Mouse (Mus musculus): ENCODE measurements around the gene Wdr25.
"Not testable (repeated sequence)": the region's sequence is repeated elsewhere in the genome, so short reads cannot be mapped to it uniquely, and the experiment has no call there.

Wdr25 gene

DNA sequence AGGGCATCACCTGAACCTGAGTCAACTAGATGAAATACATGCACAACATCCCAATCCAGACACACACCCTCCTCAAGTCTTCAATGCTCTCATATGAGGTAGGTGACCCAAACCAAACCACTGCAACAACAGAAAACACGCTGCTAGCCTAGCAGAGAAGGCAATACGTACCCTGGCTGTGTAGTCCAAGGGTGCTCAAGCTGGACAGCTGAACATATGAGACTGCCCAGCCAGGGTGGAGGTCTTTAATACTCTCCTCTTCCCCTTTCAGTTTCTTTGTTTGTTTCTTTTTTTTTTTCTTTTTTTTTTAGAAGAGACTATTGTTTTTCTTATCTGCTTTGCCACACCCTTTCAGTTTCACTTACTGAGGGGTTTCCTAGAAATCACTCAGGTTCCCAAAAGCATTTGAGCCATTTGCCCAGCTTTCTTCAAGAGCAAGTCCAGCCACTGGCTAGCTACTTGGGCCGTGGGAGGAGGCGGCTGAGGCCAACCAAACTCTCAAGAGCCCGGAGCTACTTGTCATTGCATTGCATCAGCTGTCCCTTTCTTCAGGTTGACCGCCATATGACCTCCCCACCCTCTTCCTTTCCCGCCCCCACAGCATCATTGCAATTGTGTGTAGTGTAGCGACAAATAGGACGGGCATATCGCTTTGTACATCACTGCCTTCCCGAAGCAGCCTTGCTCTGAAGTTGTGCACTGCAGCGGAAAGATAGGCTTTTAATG, at the start of gene Wdr25:
TSS of gene Wdr25 (plus strand) at position 643 of the 726 bp plus-strand sequence.
- DNase-seq (ENCODE audit: low read depth, low spot score): no peak

GRCm38 (mm10) chr12:108848033-108848432, 45.4 kb upstream of the Wdr25 start:
- not testable (repeated sequence) for DNase-seq (ENCODE audit: low read depth, low spot score)

DNA sequence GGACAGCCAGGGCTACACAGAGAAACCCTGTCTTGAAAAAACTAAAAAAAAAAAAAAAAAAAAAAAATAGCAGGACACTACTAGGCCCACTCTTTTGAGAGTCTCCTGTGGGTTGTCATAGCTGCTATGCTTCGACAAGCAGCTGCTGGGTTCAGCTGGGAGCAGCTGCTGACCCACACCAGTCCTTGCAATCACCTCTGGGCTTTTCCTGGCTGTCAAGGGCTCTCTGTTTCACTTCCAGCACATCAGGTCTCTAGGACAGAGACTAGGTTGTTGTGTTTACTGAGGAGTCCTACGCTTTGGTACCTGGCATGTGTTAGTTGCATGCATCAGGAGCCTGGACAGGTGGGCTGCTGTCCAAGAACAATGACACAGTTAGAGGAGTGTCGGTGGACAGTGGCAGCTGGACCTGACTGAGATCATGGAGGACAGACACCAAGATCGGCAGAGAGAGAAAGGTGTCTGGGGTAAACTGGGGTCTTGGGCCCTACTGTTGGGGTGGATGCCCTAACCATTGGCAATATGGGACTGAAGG, 43.9 kb upstream of the Wdr25 start:
- no peak for DNase-seq (ENCODE audit: low read depth, low spot score)

DNA sequence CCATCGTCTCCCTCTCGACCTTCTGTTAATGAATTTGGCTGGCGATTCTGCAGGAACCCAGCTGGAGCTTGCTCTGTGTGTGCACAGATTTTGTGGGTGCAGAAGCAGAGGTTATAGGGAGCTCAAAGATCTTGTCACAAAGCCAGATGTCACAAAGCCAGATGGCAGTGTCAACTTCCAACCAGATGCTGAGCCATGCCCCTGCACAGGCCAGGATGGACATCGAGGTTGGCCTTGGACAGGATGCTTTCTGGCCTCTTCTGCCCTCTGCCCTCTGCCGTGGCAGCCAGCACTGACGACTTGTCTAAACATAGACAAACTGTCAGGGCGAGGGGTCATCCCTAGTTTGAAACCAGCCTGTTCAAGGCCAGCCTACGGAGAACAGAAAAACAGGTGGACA, 43.3 kb upstream of the Wdr25 start:
- no peak for DNase-seq (ENCODE audit: low read depth, low spot score)

DNA sequence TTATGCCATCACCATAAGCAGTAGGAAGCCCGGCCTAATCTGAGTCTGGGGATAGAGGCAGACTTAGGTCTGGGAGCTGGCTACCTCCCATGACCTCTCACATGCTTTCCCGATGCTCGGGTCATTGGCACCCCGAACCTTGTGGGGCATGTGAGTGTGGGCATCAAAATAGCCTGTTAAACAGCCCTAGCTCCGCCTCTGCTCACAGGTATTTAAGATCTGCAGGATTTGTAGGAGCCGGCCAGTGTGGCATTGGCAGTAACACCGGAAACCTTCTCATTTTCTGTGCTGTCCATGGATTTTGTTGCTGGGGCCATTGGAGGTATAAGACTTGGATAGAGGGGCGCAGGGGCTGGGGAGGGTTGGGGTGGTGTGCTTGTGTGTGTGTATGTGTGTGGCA, 42.5 kb upstream of the Wdr25 start:
- no peak for DNase-seq (ENCODE audit: low read depth, low spot score)

GRCm38 (mm10) chr12:108852822-108853221, 40.6 kb upstream of the Wdr25 start:
- no peak for DNase-seq (ENCODE audit: low read depth, low spot score)

DNA sequence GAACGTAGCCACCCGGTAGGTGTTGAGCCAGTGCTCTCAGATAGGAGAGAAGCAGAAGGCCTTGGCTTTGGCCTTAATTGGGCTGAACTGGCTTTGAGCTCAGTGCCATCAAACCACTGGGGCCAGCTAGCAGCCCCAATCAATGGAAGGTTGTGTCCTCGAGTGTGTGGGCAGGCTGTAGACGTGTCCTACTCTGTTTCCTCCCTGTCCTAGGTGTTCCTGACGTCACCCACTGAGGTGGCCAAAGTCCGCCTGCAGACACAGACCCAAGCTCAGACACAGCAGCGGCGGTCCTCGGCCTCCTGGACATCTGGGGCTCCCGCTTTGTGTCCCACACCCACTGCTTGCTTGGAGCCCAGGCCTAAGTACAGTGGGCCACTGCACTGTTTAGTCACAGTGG, 38.4 kb upstream of the Wdr25 start:
- DNase-seq (ENCODE audit: low read depth, low spot score): no peak

DNA sequence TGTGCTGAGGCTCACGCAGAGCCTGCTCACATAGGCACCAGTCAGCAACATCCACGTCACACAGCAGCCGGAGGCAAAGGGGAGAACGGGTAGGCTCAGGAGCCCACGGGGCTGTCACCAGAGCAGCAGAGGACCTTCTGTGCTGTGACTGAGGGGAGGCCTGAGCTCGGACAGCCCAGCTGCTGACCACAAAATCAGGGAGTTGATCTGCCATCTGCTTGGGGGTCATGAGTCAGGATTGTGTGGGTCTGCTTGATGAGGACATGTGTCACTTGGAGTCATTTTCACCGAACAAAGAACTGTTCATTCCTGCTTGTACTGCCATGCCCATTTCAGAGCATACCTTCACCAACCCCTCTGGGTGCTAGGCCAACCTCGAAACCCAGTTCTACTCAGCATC, 37.2 kb upstream of the Wdr25 start:
- no peak for DNase-seq (ENCODE audit: low read depth, low spot score)

DNA sequence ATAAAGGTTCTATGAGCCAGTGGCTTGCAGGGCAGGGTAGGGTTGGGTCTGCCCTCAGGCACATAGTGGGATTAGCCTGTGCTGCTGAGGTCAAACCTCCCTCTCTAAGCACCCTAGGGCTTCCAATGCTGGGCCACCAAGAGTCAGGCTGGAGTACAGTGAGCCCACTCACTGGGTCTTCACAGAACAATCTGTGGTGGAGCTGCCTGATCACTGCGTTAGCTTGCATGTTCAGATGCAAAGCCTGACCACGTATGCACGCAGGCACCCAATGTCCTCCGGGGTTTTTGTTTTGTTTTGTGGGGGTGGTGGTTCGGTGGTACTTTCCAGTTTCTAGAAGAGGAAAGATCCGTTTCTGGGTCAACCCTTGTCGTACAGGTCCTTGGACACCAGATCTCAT, 36.3 kb upstream of the Wdr25 start:
- no peak for DNase-seq (ENCODE audit: low read depth, low spot score)

- DNase-seq (ENCODE audit: low read depth, low spot score): no peak
Observed at GRCm38 (mm10) chr12:108857589-108858184, 35.7 kb upstream of the Wdr25 start.

DNA sequence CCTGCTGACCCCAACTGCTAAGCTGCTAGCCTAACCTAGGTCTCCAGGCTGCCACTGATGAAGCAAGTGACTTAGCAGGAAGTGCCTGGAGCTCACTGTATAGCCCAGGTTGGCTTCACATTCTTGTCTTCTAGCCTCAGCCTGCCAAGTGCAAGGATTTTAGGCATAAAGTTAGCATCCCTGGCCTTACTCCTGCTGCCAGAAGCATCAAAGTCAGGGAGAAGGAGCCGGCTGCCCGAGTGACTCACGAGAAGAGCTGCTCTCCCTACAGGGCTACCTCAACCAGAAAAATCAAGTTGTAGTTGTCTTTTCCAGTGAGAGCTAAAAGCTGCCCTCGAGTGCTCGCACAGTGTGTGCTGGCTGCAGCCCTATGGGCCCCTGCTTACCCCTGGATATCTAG, 34.9 kb upstream of the Wdr25 start:
- no peak for DNase-seq (ENCODE audit: low read depth, low spot score)

GRCm38 (mm10) chr12:108865007-108865494, 28.4 kb upstream of the Wdr25 start:
- no peak for DNase-seq (ENCODE audit: low read depth, low spot score)

DNA sequence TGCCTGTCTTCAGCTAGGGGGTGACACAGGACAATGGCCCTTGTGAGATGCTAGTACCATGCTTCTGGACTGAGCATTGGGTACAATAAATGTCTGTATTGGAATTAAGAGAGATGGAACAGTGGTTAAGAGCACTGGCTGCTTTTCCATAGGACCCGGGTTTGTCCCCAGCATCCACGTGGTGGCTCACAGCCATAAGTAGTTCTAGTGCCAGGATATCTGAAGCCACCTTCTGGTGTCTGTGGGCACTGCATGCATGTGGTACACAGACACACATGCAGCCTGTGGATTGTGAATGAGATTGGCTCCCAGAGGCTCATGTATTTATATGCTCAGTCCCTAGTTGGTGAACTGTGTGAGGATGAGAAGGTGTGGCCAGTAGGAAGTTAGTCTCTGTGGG, 23.9 kb upstream of the Wdr25 start:
- DNase-seq (ENCODE audit: low read depth, low spot score): no peak

- no peak for DNase-seq (ENCODE audit: low read depth, low spot score)
Observed at GRCm38 (mm10) chr12:108873122-108873521, 20.3 kb upstream of the Wdr25 start.

DNA sequence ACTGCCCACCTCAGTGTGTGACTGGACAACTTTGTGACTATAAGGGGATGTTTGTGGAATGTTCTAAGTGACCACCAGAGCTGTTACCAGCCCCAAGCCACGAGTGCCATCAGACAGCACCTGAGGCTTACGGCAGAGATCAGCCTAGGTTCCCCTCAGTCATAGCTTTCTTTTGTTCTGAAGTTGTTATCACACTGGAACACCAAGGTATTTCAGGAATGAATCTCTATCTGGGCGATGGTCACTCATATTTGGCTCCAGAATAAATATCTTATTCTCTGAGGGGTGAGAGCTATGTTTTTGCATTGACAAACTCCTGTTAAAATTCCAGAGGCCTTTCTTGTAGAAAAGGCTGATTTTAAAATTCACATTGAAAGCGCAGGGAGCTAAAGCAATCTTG, 14.3 kb upstream of the Wdr25 start:
- no peak for DNase-seq (ENCODE audit: low read depth, low spot score)

DNA sequence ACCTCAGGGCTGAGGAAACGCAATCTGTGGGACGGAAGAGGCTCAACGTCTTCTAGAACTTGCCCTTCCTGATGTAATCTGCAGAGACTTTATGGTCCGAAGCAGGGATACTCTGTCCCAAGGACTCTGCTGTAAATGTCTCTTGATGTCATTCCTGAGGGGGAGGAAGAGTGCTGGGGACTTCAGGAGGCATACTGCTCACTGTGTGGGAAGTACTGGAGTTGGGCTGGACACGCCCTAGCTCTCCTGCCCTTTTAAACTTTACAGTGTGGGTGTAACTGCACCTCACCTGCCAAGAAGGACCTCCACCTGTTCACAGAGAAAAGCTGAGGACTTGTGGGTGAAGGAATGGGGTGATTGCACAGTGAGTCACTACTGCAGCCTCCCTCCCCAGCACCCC, 12.8 kb upstream of the Wdr25 start:
- no peak for DNase-seq (ENCODE audit: low read depth, low spot score)

DNA sequence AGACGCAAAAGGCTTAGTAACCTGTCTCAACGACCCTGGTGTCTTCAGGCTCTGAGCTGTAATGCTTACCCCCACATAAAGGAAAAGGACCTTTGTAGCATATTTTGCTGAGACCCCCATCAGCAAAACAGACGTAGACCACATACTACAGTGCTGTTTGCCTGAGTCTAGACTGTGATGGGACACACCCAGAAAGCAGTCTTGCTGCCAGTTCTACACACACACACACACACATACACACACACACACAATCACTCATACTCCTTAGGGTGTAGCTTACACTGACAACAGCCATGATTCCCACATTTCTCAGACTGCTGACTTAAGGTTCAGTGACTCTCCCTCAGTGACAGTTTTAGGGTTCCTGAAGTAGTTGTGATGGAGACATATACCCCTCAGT, 12.2 kb upstream of the Wdr25 start:
- no peak for DNase-seq (ENCODE audit: low read depth, low spot score)

- DNase-seq (ENCODE audit: low read depth, low spot score): no peak
Observed at GRCm38 (mm10) chr12:108882776-108883175, 10.7 kb upstream of the Wdr25 start.

- DNase-seq (ENCODE audit: low read depth, low spot score): no peak
Observed at GRCm38 (mm10) chr12:108885906-108886305, 7.5 kb upstream of the Wdr25 start.

- DNase-seq (ENCODE audit: low read depth, low spot score): no peak
Observed at GRCm38 (mm10) chr12:108887077-108887476, 6.4 kb upstream of the Wdr25 start.

DNA sequence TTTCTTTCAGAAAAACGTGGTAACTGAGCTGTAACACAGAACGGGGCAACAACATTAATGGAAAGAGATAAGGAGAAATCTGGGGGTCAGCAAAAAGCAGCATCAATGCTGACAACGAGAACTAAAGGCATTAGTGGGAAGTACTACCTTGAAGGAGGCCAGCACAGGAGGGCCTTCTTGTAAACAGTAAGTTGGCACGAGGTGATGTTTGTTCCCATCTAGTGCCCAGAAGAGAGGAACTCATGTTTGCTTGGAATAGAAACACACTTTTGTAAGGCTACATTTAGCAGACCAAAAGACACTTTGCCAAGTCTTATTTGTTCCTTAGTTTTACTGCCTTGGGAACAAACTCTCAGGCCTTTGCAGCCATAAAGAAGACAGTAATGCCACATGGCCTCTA, 4.8 kb upstream of the Wdr25 start:
- DNase-seq (ENCODE audit: low read depth, low spot score): no peak

DNA sequence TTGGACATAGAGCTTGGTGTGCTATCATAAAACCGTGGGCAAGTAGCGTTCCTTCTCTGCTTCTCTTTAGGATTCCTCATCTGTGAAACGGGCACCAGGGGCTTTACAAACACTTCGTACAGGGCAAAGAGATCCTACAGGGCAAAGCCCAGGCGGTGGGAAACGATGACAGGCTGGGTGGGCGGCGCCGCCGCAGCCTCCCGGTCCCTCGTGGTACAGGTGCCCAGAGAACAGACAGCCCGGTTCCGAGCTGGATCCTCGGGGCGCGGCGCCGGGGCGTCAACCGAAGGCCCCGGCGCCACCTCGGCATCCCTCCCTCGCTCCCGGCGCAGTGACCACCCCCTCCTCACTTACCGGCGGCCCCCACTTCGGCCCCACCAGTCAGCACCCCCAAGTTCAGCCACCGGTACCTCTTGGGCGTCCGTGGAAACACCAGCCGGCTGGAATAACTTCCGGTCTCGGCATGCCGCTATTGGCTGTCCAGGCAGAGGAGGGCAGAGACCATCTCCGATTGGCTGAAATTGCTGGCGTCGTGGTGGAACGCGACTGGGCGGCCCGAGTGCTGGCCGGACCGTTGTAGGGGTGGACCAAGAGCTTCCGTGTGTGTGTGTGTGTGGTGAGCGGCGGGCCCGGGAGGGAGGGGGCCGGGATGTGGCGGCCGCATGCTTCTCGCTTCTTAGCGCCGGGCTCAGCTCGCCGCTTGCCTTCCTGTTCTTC, 442 bp downstream of the Wdr25 start, which contains the start of gene Wars:
TSS of gene Wars (minus strand) at position 460 of the 717 bp plus-strand sequence.
- DNase-seq (ENCODE audit: low read depth, low spot score): peak; percentile 92
